Comparison of ENCODE assay signal across 15 mouse cellular contexts in genomic region chr1:185308334-185308733, GRCm38 (mm10).
"Had no signal": no experiment of that assay in that cellular context is flagged by ENCODE, and none has a peak within 500 bp of the region (broad histone marks: within the 10 kb centered on the region; RNA-seq: fewer than 3 reads in every experiment).

No protein-coding gene starts in this region.

- DNase-seq: kidney, postnatal 36 days; layer of hippocampus, adult 9-11 months; layer of hippocampus, postnatal 36 days; lung, postnatal 10 days; retina, postnatal 1 day; thymus, postnatal 36 days had no signal

- ATAC-seq: liver, embryonic 12.5 days; midbrain, embryonic 15.5 days had no signal

- H3K9me3 ChIP-seq: limb, embryonic 15.5 days; liver, embryonic 12.5 days; megakaryocyte, embryonic 14.5 days; midbrain, embryonic 15.5 days; neural tube, embryonic 12.5 days had no signal

- H3K4me2 ChIP-seq: limb, embryonic 15.5 days; liver, embryonic 12.5 days; lung, embryonic 14.5 days; midbrain, embryonic 11.5 days; midbrain, embryonic 15.5 days; neural tube, embryonic 12.5 days had no signal

- H3K9ac ChIP-seq: limb, embryonic 15.5 days; liver, embryonic 12.5 days; lung, embryonic 14.5 days; midbrain, embryonic 15.5 days; neural tube, embryonic 12.5 days had no signal

- H3K27ac ChIP-seq: kidney, postnatal 0 days; limb, embryonic 15.5 days; liver, embryonic 12.5 days; macrophage; midbrain, embryonic 15.5 days; neural tube, embryonic 12.5 days had no signal

- H3K27me3 ChIP-seq: limb, embryonic 15.5 days; liver, embryonic 12.5 days; megakaryocyte, embryonic 14.5 days; midbrain, embryonic 15.5 days; neural tube, embryonic 12.5 days had no signal

- H3K4me3 ChIP-seq: limb, embryonic 15.5 days; liver, embryonic 12.5 days; megakaryocyte, embryonic 14.5 days; midbrain, embryonic 15.5 days; neural tube, embryonic 12.5 days had no signal

- H3K4me1 ChIP-seq: limb, embryonic 15.5 days; midbrain, embryonic 15.5 days; neural tube, embryonic 12.5 days had no signal
